18 mouse cellular contexts compared by ENCODE assay signal in genomic region chr17:26080867-26081266, GRCm38 (mm10).
"Had no signal": no experiment of that assay in that cellular context is flagged by ENCODE, and none has a peak within 500 bp of the region (broad histone marks: within the 10 kb centered on the region; RNA-seq: fewer than 3 reads in every experiment).

No protein-coding gene starts in this region.

- H3K27ac ChIP-seq: lung, embryonic 15.5 days; macrophage; midbrain, embryonic 12.5 days; neural tube, embryonic 12.5 days had no signal

- H3K4me1 ChIP-seq: lung, embryonic 15.5 days; megakaryocyte, embryonic 14.5 days; midbrain, embryonic 12.5 days; neural tube, embryonic 12.5 days had no signal

- DNase-seq: liver, postnatal 0 days; lung, adult 2 months; lung, postnatal 14 days; lung, postnatal 36 days; midbrain, embryonic 14.5 days; right cerebral cortex, adult 18-20 months; right cerebral cortex, postnatal 25 days; right cerebral cortex, postnatal 4 days; spleen, adult 18-20 months; thymus, adult 18-20 months; thymus, postnatal 14 days; thymus, postnatal 36 days had no signal

- H3K9ac ChIP-seq: liver, postnatal 0 days; lung, embryonic 15.5 days; midbrain, embryonic 12.5 days; neural tube, embryonic 12.5 days had no signal

- H3K9me3 ChIP-seq: lung, embryonic 15.5 days; megakaryocyte, embryonic 14.5 days; midbrain, embryonic 12.5 days; neural tube, embryonic 12.5 days had no signal

- ATAC-seq: liver, postnatal 0 days; lung, postnatal 0 days had no signal

- H3K4me3 ChIP-seq: lung, embryonic 15.5 days; megakaryocyte, embryonic 14.5 days; midbrain, embryonic 12.5 days; neural tube, embryonic 12.5 days had no signal

- H3K27me3 ChIP-seq: lung, embryonic 15.5 days; midbrain, embryonic 12.5 days; neural tube, embryonic 12.5 days had no signal

- H3K4me2 ChIP-seq: lung, embryonic 15.5 days; midbrain, embryonic 12.5 days; neural tube, embryonic 12.5 days had no signal
